Mouse (Mus musculus): ENCODE results near the gene Far1. TPM values are rescaled to one million over a fixed set of nuclear protein-coding genes. Genes with fewer than 3 reads are reported as not detected.

The Far1 gene
- polyA plus RNA-seq, 1 experiment from 2014 or later, result 15.4 TPM

- no peak for TF ChIP-seq CTCF (IDR thresholded peaks at IDR 0.05; ENCODE audit: low read depth)
- no peaks in the 10 kb centered on the region for H3K9me3 ChIP-seq (ENCODE audit: control insufficient read depth)
- no peak for ATAC-seq
- no peak overlapping the region for H3K4me2 ChIP-seq (replicated peaks; ENCODE audit: low read depth)
- no peaks in the 10 kb centered on the region for H3K4me1 ChIP-seq (replicated peaks; ENCODE audit: control insufficient read depth, insufficient read depth, low read length)
- no peak overlapping the region for H3K27ac ChIP-seq (ENCODE audit: low read depth, low read length)
- 77% methylated on average over 10 of the region's 10 CpGs for WGBS
- H3K36me3 ChIP-seq (ENCODE audit: control insufficient read depth, insufficient read depth), result no peaks in the 10 kb centered on the region
- no peak overlapping the region for H3K9ac ChIP-seq (ENCODE audit: low read depth, low read length)
- no peaks in the 10 kb centered on the region for H3K27me3 ChIP-seq (replicated peaks; ENCODE audit: control insufficient read depth, insufficient read depth, low read length)
- no peak overlapping the region for H3K4me3 ChIP-seq (ENCODE audit: low read depth, low read length)
Observed at GRCm38 (mm10) chr7:113614198-113614927, 100.7 kb downstream of the Far1 start.

- Histone ChIP-seq H3K4me3 (ENCODE audit: low read depth, low read length) (no peak overlapping the region), H3K9me3 (ENCODE audit: control insufficient read depth) (no peaks in the 10 kb centered on the region), H3K9ac (ENCODE audit: low read depth, low read length) (no peak overlapping the region), H3K27me3 (replicated peaks; ENCODE audit: control insufficient read depth, insufficient read depth, low read length) (no peaks in the 10 kb centered on the region), H3K4me2 (replicated peaks; ENCODE audit: low read depth) (no peak overlapping the region), H3K36me3 (ENCODE audit: control insufficient read depth, insufficient read depth) (no peaks in the 10 kb centered on the region), H3K27ac (ENCODE audit: low read depth, low read length) (no peak overlapping the region), H3K4me1 (replicated peaks; ENCODE audit: control insufficient read depth, insufficient read depth, low read length) (no peaks in the 10 kb centered on the region)
- no peak for ATAC-seq
- no peak for TF ChIP-seq CTCF (IDR thresholded peaks at IDR 0.05; ENCODE audit: low read depth)
- WGBS, result 83% methylated on average over 2 of the region's 2 CpGs
Observed at GRCm38 (mm10) chr7:113619166-113619565, 105.5 kb downstream of the Far1 start.

- no peak for TF ChIP-seq CTCF (IDR thresholded peaks at IDR 0.05; ENCODE audit: low read depth)
- no peak for ATAC-seq
- no peaks in the 10 kb centered on the region for H3K4me1 ChIP-seq (replicated peaks; ENCODE audit: control insufficient read depth, insufficient read depth, low read length)
- H3K9ac ChIP-seq (ENCODE audit: low read depth, low read length), result no peak overlapping the region
- H3K9me3 ChIP-seq (ENCODE audit: control insufficient read depth), result no peaks in the 10 kb centered on the region
- H3K36me3 ChIP-seq (ENCODE audit: control insufficient read depth, insufficient read depth), result no peaks in the 10 kb centered on the region
- no peak overlapping the region for H3K27ac ChIP-seq (ENCODE audit: low read depth, low read length)
- no peaks in the 10 kb centered on the region for H3K27me3 ChIP-seq (replicated peaks; ENCODE audit: control insufficient read depth, insufficient read depth, low read length)
- H3K4me3 ChIP-seq (ENCODE audit: low read depth, low read length), result no peak overlapping the region
- no peak overlapping the region for H3K4me2 ChIP-seq (replicated peaks; ENCODE audit: low read depth)
- WGBS, result 70% methylated on average over 9 of the region's 9 CpGs
Observed at GRCm38 (mm10) chr7:113619768-113620167, 106.1 kb downstream of the Far1 start.

Other genes starting within 250 kb of the Far1 start
- 9.2 and 9.4 TPM in 2 replicates for gene Btbd10, start 144.4 kb upstream of the Far1 start, polyA plus RNA-seq (2015; fragmentation: Nextera tagmentation; extraction: Ambion mirVana)
- not detected in 2 replicates for gene Pth, start 125.3 kb upstream of the Far1 start, polyA plus RNA-seq (2015; fragmentation: Nextera tagmentation; extraction: Ambion mirVana)